ENCODE assay signal across 16 mouse cellular contexts in the genomic region with DNA sequence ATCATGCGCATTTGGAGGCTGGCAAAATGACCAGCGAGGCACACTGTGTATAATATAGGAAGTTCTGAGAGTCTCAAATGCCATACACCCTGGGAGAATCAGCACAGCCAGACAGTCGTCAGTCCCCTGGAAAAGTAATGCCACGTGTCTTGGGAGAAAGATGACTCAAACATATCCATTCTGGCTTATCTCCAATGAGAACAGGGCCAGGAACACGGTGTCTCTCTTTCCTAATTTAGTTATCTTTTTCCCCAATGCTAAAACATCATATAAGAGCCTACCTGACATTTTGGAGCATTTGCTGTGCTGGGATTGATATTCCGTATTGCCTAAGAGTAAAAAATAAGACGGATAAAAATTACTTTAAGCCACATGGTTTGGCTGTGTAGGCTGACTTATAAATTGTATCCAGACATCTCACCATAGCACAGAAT. TPM values are rescaled to one million over a fixed set of nuclear protein-coding genes. Genes with fewer than 3 reads are reported as not detected.
DNase-seq lines count a peak whose midpoint lies in the region; ATAC-seq lines count a peak whose summit lies in the region.
"Had no signal": no experiment of that assay in that cellular context is flagged by ENCODE, and none has a peak within 500 bp of the region (broad histone marks: within the 10 kb centered on the region; RNA-seq: fewer than 3 reads in every experiment).

No protein-coding gene starts in this region.

- no peak overlapping the region for H3K27ac ChIP-seq in midbrain, embryonic 10.5 days (replicated peaks)
- H3K27ac ChIP-seq: forebrain, embryonic 15.5 days; heart, adult 2 months had no signal

- H3K27me3 ChIP-seq in midbrain, embryonic 10.5 days (ENCODE audit: low read depth, poor library complexity, severe bottlenecking), result no peaks in the 10 kb centered on the region
- H3K27me3 ChIP-seq: forebrain, embryonic 15.5 days had no signal

- H3K4me3 ChIP-seq in midbrain, embryonic 10.5 days, result no peak overlapping the region
- H3K4me3 ChIP-seq: forebrain, embryonic 15.5 days; heart, adult 2 months; megakaryocyte, embryonic 14.5 days had no signal

- H3K4me1 ChIP-seq in midbrain, embryonic 10.5 days, result no peaks in the 10 kb centered on the region
- H3K4me1 ChIP-seq: forebrain, embryonic 15.5 days; megakaryocyte, embryonic 14.5 days had no signal

- peaks cover 86% of the 10 kb centered on the region for H3K36me3 ChIP-seq in midbrain, embryonic 10.5 days
- H3K36me3 ChIP-seq: forebrain, embryonic 15.5 days had no signal

- H3K9me3 ChIP-seq in midbrain, embryonic 10.5 days (replicated peaks), result no peaks in the 10 kb centered on the region
- H3K9me3 ChIP-seq: forebrain, embryonic 15.5 days; megakaryocyte, embryonic 14.5 days had no signal

- WGBS in midbrain, embryonic 10.5 days, result 89% methylated on average over 7 of the region's 7 CpGs

- intact Hi-C loops in left cerebral cortex, postnatal 4 days (cut with DNase I), result no loop called here

- no peak for DNase-seq in frontal cortex, postnatal 25 days (ENCODE audit: low spot score in 2 of 2)
- peak; percentile 42 to 59 for DNase-seq in left cerebral cortex, adult 18-20 months (ENCODE audit: low spot score in 2 of 2)
- no peak for DNase-seq in left cerebral cortex, postnatal 4 days
- peak; percentile 52 to 66 for DNase-seq in left cerebral cortex, adult 9 months (ENCODE audit: low spot score in 2 of 2)
- DNase-seq in skeletal muscle tissue, adult 2 months (ENCODE audit: low read depth, low spot score), result peak; percentile 56
- no peak for DNase-seq in midbrain, embryonic 10.5 days (ENCODE audit: low spot score)
- DNase-seq in cerebellum, adult 11 months, result no peak
- DNase-seq: embryo, embryonic 11 days; heart, adult 2 months; kidney, postnatal 10 days; lung, embryonic 14.5 days; spleen, adult 18-20 months had no signal

- peak; percentile 87 for ATAC-seq in frontal cortex, adult (ENCODE audit: low TSS enrichment)
- ATAC-seq: forebrain, embryonic 15.5 days had no signal

RNA-seq across cellular contexts. Expression of a gene that starts 54.2 kb away (rescaled TPM):
- 10 to 100 TPM; 19.6 to 20.6 TPM for total RNA-seq in left cerebral cortex, adult 18-20 months (2021)
- 10 to 100 TPM; 12.0 to 14.7 TPM for total RNA-seq in left cerebral cortex, postnatal 4 days (2021)
- 25.4 and 31.3 TPM in 2 replicates for polyA plus RNA-seq in midbrain, embryonic 10.5 days (2016; fragmentation: Nextera tagmentation; extraction: Ambion mirVana)
- total RNA-seq: MEL had no signal

Comparison
In these comparisons a context has a peak if more than half of its experiments do, and no peak if none do; other contexts are left out.
1. DNase-seq: peak in left cerebral cortex, adult 18-20 months (2 of 2), left cerebral cortex, adult 9 months (2 of 2) and skeletal muscle tissue, adult 2 months (single experiment); none in frontal cortex, postnatal 25 days (0 of 2), left cerebral cortex, postnatal 4 days (single experiment), midbrain, embryonic 10.5 days (single experiment) and cerebellum, adult 11 months (single experiment).